Mouse (Mus musculus) testis, postnatal 14 days (tissue): ENCODE measurements around the gene Grip2.

Source experiments
- DNase-seq: peaks from one replicate; pipeline ENCODE4 v3.0.0; 2021; ENCODE audit warnings: low spot score

Gene Grip2

DNA sequence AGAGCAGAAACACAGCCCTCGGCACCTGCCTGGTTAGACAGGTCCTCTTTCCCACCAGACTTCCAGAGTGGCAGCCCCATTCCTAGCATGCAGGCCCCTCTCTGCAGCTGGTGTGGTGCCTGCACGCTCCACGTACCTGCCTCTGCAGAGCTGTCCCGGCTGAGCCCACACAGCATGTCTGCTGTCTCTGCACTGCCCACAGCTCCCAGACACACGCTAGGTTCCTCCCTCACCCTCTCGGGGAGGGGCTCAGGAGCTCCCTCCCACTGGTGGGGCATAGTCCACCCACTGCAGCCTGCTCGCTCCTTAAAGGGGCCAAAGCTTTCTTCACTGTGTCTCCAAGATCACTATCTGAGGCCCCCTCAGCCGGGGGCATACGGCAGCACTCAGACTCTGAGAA lies 31.0 kb downstream of the Grip2 start:
- no peak for DNase-seq

DNA sequence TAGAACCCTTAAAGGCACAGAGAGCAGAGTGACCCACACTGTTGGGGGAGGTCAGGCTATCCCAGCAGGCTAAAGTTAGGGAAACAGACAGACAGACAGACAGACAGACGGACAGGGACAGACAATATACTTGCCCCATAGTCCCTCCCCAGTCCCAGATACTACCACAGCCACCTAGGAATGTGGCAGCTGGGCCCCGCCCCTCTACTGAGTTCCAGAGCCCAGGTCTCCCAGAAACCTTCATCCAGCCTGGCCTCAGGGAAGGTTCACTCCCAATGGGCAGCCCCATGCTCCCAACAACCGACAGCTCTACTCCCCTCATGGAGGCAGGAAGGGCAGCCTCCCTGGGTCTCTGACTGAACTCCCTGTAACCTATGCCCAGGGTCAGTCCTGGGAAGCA lies 31.4 kb downstream of the Grip2 start:
- DNase-seq: no peak

DNA sequence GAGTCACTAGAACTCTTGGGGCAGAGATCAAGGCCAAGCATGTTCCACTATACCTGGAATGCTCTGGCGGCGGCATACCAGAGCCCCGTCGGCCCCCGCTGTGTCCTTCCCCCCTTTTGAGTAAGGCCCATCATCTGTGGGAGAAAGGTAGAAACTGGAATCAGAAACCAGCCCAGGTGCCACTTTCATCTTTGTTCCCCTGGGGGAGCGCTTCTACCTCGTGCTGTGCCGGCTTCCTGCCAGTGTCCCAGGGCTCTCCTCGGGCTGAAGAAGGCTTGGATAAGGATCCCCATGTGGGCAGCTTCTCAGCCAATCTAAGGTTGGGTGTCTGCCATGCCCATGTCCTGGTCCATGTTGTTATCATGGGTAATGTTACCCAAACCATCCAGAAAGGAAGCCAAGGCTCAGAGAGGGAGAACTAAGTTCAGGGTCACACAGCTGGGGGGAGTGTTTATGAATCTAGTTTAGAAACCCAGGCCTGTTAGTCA lies 38.7 kb downstream of the Grip2 start:
- no peak for DNase-seq

DNA sequence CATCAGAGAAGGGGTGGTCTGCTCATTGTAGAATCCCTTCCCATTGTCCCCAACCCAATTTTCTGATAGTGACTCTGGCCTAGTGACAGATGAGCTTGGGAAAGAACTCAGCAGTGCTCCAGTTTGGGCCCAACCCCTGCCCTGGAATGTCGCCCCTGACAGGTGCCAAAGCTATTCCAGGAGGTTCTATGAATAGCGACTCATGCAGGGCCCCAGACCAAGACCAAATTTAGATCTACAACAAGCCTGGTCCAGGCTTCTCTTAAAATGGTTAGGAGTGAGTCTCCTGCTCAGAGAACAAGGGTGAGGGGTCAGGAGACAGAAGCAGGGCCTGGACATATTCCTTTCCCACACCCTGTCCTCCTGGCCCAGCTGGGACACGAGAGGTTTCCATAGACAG lies 42.0 kb downstream of the Grip2 start:
- no peak for DNase-seq

DNA sequence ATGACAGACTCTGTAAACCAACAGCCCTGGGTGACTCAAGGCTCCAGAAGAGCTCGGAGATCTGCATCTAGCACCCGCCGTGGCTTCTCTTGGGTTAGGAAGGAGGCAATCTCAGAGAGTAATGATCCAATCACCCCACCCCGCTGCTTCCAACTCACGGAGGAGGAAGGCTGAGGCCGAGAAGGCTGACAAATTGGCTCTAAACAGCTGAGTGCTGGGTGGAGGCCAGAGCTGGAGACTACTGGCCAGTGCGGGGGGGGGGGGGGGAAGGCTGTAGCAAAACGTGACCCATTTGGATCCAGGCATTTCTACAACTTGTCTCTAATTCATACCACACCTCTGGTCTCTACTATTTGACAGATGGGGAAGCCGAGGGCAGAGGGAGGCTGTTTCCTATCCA lies 47.8 kb downstream of the Grip2 start:
- no peak for DNase-seq

DNA sequence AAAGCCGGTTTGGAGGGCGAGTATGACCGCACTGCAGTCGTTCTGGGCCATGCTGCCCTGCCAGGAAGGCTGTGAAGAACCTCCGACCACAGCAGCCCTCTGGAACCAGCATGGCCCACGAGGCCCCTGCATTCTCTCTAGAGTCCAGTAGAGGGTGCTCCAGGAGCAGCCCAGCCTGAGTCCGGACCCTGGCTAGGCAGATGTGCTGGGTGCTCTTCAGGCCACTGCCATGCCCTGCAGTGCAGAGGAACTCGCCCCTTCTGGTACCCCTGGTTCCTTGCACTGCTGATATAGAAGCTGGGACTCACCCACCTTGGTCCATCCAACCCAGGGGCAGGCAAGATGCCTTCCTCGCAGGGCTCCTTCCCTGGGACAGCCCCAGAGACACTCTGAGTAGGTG lies 50.5 kb downstream of the Grip2 start:
- no peak for DNase-seq

DNA sequence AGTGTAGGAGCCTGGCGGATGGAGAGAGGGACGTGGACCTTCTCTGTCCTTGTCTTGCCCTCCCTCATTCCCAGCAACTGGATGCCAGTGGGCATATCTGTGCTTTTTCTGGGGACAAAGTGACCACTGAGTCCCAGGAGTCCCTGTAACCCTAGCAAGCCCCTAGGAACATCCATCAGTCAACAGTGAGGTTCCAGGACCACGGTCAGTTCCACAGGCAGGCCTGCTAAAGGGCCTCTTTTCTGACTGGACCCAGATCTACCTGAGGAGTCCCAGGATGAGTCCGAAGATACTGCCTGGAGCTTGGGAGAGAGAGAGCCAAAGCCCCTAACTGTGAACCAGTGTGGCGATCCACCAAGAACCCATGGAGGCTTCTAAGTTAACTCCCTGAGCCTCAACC lies 53.1 kb downstream of the Grip2 start:
- no peak for DNase-seq

DNA sequence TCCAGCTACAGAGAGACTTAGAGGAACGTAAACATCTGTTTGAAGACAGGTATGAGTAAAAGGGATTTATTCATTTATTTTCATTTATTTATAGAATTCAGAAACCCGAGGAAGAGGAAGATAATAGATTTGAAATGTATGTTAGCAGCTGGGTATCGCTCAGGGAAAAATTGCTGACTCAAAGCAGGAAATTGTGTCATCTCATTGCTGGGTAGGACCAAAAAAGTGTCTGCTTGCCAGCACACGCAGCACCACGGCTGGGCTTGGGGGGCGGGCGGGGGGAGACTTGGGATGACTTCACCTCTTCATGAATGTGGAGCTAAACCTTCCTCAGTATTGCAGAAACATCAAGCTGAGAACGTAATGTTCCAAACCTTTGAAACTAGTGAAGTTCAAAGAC lies 59.5 kb downstream of the Grip2 start:
- no peak for DNase-seq

DNA sequence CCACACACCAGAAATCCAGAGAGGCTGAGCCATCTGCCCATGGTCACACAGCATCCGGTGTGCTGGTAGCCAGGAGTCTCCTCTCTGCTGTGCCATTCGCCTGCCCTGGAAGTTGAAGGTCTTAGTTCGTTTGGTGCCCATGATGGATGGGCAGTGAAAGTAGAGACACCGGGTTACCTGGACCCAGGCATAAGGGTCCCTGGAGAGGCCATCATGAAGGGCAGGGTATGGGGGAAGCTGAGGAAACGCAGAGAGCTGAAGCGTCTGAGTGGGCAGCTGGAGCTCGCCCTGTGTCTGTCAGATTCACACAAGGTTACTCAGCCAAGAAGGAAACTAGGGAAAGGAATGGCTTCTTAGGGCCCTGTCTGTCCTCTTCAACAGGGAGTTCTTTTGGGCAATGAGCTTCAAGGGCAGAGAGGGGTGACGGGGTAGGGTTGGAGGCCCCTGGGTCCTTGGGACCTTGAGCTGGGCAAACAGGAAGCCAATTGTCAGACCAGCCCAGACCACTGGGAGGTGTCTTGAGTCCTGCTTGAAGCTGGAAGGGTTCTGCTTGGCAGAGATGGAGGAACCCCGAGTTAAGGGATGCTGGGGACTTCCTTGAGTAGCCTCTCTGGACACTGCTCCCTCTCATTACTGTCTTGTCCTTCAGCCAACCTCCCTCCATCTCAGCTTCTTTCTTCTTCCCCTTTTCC lies 64.9 kb downstream of the Grip2 start:
- DNase-seq: no peak

DNA sequence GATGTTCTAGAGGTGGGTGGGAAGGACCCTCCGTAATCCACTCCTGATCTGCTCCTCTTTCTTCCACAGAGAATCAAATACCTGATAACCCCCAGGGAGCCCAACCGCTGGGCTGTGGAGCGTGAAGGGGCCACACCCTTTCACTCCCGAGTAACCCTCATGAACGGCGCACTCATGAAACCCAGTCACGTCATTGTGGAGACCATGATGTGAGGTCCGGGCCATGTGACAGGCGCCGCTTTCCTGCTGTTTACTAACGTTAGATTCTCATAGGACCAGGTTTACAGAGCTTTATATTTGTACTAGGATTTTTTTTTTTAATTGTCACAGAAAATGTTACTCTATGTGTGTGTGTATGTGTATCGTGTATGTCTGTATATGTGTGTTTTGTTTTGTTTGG lies 72.2 kb downstream of the Grip2 start:
- DNase-seq: no peak

DNA sequence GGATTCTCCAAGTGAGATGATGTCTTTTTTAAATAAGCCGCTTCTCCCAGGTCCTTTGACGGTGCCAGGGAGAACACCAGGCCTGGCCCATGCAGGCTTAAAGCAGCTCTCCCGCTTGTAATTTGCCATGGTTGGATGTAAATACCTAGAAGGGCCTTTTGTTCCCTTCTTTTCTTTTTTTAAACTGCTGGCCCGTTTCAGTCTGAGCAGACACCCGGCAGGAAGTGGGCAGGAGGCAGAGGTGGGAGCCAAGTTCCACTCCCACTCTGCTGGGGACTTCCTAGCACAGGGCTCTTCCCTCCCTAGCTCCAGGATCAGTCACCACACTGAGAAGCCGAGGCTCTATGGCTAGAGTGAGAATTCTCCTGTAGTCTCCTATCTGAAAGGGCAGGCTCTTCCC lies 73.0 kb downstream of the Grip2 start:
- DNase-seq: no peak

DNA sequence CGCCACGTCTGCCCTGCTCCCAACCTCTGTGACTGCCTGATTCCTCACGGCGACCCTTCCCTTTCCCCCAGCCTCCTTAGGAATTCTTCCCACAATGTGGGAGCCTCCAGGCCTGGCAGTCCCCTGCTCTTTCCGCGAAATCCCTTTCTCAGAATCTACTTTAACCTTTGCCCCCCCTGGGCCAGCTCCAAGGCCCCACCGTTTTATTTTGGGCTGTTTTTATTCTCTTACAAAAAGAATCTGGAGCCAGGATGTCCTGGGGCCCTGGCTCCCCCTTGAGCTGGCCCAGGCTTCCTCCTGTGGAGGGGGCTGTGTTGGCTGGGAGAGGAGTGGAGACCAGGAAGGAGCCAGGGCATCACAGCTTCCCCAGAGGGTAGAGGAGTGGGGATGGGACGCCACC lies 74.2 kb downstream of the Grip2 start:
- no peak for DNase-seq

DNA sequence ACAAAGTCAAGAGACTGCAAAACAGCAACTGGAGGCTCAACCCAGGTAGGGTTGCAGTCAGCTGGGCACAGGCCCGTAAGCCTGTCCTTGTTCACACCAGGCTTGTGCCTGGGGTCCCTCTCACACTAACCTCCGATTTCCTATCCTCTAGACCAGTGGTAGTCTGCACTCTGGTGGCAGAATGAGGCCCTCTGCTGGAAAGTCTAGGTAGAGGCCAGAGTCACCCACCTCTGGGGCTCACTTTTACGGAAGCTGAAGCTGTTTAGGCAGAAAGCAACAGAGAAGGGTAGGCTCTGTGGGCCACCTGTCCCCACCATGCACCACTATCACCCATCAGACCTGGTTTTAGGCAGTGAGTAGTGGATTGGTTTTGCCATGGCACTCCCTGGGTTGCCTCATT lies 76.1 kb downstream of the Grip2 start:
- DNase-seq: no peak

DNA sequence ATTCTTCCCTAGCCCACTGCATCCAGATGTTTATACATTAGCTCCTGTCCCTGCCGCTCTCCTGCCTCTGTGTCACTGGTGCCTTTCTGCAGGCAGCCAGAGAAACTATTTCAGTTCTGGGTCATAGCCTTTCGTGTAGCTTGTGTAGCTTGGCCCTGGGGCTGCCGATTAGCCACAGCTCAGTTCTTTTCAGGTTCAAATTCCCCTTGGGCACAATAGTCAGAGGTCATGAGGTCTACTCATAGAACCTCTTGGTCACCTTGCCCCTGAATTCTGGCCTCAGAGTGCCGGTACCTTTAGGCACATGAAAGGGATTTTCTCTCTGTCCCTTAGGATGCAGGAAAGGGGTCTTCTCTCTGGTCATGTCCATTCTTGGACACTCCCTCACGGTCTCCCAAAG lies 80.3 kb downstream of the Grip2 start:
- DNase-seq: no peak

DNA sequence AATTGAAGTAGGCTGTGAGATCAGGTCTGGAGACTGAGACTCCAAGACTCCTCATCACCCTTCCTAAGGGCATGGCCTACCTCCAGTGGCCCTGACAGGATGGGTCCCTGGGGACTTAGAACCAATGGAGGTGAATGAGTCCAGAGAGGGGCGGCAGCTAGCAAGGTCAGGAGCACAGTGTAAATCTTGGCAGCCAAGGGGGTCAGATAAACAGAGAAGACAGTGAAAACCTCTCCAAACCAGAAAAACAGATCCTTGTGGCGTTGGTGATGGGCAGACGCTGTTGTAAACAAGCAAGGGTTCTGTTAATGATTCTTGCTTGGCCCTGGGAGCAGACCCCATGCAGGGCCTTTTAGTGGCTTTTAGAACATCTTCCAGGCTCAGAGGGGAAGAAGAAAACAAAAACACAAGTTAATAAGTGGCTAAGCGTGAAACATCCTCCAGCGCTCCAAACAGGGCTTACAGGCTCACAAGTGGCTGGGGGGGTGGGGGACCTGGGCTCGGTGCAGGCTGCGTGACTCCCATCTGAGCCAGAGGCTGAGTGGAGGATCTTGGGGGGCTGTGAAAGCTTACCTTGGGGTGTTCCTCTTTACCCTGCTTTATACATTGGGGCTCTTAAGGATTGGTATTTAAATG lies 81.0 kb downstream of the Grip2 start:
- DNase-seq: no peak

DNA sequence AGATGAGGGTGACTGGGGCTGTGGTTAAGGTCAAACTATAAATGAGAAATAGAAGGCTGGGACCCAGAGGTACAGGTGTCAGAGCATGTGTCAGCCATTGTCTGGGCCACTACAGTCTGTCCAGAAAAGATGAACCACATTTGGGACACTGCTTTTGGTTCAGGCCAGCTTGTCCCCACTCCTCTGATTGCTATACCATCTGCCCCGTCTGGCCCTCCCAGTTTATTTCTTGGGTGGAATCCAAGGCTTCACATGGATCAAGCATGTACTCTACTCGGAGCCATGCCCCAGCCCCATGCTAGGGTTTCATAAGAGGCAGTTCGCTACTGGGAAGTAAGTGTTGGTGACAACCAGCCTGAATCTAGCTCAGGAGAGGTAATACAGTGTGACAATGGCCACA lies 81.8 kb downstream of the Grip2 start:
- DNase-seq: no peak

DNA sequence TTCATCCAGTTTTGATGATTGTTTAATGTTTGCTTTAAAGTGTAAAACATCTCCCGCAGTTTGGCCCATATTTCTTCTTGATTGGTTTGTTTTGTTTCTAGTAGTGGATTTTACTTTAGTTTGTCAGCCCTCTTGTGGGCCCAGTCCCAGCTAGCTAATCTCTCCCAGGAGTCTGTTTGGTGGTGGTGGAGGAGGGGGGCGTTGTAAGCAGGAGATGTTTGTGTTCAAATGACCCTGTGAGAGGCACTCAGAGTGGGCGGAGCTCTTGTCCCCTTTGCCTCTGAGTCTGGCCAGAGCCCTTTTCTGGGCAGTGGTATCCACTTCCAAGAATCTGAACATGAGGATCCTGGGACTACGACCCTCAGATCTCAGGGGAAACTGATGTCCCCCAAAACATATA lies 83.2 kb downstream of the Grip2 start:
- no peak for DNase-seq

DNA sequence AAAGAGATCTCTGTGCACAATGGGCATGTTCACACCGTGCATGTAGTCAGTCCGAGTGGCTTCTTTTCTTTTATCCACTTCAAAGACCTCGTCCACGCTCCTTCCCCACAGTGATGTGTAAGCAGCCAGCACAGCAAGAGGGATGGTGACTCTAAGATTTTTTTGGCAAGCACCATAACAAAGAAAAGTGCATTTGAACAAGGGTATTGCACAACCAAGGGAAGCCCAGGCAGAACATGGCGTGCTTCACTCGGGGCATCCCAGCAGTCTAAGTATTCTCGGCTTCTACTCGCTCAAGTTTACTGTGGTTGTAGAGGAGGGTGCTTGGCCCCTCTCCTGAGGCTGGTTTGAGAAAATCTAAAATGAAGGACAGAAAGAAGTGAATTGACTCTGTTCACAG lies 84.1 kb downstream of the Grip2 start:
- no peak for DNase-seq

DNA sequence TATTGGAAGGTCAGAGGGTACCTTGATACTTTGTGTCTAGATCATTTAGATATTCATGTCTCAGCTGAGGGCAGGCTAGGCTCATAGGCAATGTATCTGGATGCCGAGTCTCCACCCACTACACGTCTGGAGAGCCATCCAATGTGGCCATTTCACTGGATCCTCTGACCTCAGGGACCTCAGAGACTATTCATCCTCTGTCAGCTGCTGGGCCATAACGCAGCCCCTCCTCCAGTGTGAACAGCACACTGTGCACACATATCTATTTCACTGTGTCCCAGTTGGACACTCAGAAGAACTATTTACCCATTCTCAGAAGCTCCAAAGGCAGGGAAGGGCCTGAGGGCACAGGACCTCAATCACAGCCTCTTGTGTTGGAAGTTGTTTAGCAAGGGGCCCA lies 84.6 kb downstream of the Grip2 start:
- peak; percentile 34 for DNase-seq

DNA sequence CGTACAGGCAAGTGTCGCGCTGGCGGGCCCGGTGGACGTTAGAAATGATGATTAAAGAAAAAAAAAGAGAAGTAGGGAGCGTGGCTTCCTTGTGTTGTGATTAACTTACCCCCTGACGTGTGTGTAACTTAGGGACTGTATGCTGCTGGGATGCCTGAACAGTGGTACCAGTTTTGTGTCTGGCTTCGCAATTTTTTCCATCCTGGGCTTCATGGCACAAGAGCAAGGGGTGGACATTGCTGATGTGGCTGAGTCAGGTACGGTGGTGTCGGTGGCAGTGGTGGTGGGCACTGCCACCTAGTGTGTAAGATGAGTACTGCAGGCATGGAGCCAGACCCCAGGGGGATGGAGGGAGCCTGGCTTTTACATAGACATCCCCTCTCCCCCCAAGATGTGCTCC lies 86.0 kb downstream of the Grip2 start:
- DNase-seq: no peak

DNA sequence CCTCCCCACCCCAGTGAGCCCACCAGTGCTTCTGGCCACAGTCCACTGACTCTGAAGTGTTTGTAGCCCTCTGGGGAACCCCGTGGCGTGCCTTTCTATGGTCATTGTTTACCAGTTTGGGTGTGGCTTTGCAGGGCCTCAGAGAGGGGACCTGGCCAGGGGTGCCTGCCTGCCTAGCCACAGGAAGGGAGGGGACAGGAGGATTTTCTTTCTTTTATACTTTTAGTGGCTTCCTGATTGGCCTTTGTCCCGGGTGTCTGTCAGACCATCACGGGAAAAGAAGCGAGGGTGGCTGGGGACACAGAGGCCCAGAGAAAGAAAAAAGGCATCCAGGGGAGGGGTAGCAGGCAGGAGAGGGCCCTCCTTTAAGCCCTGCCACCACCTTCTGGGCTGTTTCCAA lies 89.0 kb downstream of the Grip2 start:
- DNase-seq: no peak

DNA sequence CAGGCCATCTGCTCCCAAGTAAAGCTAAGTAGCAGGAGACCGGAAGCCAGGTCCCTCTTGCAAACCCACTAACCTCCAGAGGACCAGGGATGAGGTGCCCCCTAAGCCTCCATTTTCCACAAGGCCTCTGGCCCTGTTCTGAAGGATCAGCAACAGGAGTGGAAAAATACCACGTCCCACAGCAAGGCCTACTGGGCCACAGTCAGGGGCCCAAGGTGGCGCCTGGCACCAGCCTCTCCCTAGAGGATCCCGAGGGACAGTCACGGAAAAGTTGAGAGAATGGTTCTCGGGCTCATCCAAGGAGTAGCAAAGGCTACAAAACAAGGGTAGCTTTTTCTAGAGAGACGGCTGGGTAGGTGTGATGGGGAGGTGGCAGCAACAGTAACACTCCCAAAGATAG lies 89.6 kb downstream of the Grip2 start:
- DNase-seq: no peak

DNA sequence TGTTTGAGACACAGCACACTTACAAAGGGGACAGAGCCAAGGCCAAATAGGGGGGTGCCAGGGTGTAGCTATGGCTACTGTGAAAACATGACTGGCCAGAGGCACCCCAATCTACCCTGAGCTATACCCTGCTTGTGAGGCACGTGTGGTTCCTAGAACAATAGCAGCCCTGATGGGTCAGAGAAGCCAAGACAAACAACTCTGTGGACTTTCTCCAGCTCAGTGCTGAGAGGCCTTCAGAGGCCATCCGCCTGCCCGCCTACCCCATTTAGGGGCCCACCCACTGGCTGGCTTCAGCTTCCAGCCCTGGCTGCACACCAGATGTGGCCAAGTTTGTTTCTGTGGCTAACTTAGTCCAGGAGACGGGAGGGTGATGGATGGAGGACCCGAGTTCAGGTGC lies 90.6 kb downstream of the Grip2 start:
- peak; percentile 23 for DNase-seq

DNA sequence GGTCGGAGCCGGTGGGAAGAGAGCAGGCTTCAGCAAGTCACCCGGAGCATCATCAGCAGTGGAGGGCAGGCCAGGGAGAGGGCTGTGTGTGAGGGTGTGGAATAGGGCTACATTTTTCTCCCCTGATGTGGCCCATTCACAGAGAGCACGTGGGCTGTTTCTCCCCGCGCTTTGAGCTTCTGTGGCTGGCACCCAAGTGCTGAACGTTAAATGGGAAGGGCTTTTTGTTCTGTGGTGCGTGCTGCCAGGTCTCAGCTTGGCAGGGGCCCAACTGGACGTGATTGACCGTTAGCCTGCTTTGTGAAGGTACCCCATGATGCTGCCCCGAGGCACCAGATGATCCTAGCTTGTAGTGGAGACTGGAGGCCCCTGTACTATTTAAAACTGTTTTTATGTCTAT lies 94.9 kb downstream of the Grip2 start:
- peak; percentile 49 for DNase-seq
